Mouse (Mus musculus) limb, embryonic 11.5 days (tissue): ENCODE results near the gene Tmprss11e. TPM values are rescaled to one million over a fixed set of nuclear protein-coding genes. Genes with fewer than 3 reads are reported as not detected.

ENCODE experiments used
- ATAC-seq: fragments of 200-750 bp; cut with Nextera tagmentation; 2 replicates; pipeline ENCODE4 v1.8.0; 2017; ENCODE audit warnings: low read depth; ENCODE audit not compliant: insufficient number of reproducible peaks, low FRiP score, low TSS enrichment
- DNase-seq: peaks from one replicate; pipeline ENCODE4 v3.0.0-alpha.2; 2015; ENCODE audit warnings: low spot score
- H3K27ac ChIP-seq: fragments of 300-500 bp; sonication (generic); replicated peaks from 2 replicates; pipeline ENCODE4 v1.5.1; 2014; ENCODE audit warnings: low read depth, mild to moderate bottlenecking, low read length
- H3K27me3 ChIP-seq: fragments of 300-500 bp; sonication (generic); 2 replicates; pipeline ENCODE4 v1.6.1; 2014; ENCODE audit warnings: mild to moderate bottlenecking, low read length, mixed read lengths; ENCODE audit not compliant: control insufficient read depth, insufficient read depth
- H3K36me3 ChIP-seq: fragments of 300-500 bp; sonication (generic); 2 replicates; pipeline ENCODE4 v1.6.1; 2014; ENCODE audit warnings: mild to moderate bottlenecking, low read length, moderate library complexity, mixed read lengths; ENCODE audit not compliant: control insufficient read depth, insufficient read depth
- H3K4me1 ChIP-seq: fragments of 300-500 bp; sonication (generic); 2 replicates; pipeline ENCODE4 v1.6.1; 2014; ENCODE audit warnings: low read length, mixed read lengths; ENCODE audit not compliant: control insufficient read depth, insufficient read depth
- H3K4me2 ChIP-seq: fragments of 300-500 bp; sonication (generic); 2 replicates; pipeline ENCODE4 v1.6.1; 2014; ENCODE audit warnings: low read depth, mild to moderate bottlenecking, moderate library complexity; ENCODE audit not compliant: severe bottlenecking
- H3K4me3 ChIP-seq: fragments of 300-500 bp; sonication (generic); 2 replicates; pipeline ENCODE4 v1.5.1; 2014; ENCODE audit warnings: low read depth, low read length
- H3K9ac ChIP-seq: fragments of 300-500 bp; sonication (generic); 2 replicates; pipeline ENCODE4 v1.6.1; 2014; ENCODE audit warnings: mild to moderate bottlenecking, low read length
- H3K9me3 ChIP-seq: fragments of 300-500 bp; sonication (generic); 2 replicates; pipeline ENCODE4 v1.6.1; 2016; ENCODE audit warnings: low read length; ENCODE audit not compliant: control insufficient read depth
- WGBS: fragments of 180-500 bp; shearing (Covaris S2); extraction: QIAGEN DNeasy Blood & Tissue Kit; methylation state at CpG from one replicate; pipeline ENCODE4 v1.1.7; 2014; 5-methylcytosine and 5-hydroxymethylcytosine counted together
- polyA plus RNA-seq: library from polyadenylated mRNA; unstranded; fragments of >200 nt; fragmentation: Nextera tagmentation; extraction: Ambion mirVana; gene quantifications from 2 replicates; pipeline ENCODE4 v1.2.1, GENCODE M21; 2014

Tmprss11e gene
- polyA plus RNA-seq = not detected in 2 replicates

- H3K27me3 ChIP-seq = no peaks in the 10 kb centered on the region
- DNase-seq = no peak
- no peak within 1 kb of the TSS for H3K4me2 ChIP-seq
- no peak within 1 kb of the TSS for H3K4me3 ChIP-seq
- ATAC-seq = no peak
- WGBS = 85% methylated on average over 4 of the region's 4 CpGs
- no peaks in the 10 kb centered on the region for H3K36me3 ChIP-seq
- H3K9me3 ChIP-seq = no peaks in the 10 kb centered on the region
- H3K27ac ChIP-seq = no peak within 1 kb of the TSS
- no peak within 1 kb of the TSS for H3K9ac ChIP-seq
- H3K4me1 ChIP-seq = no peaks in the 10 kb centered on the region
These were observed at the start of gene Tmprss11e for GRCm38 (mm10) chr5:86745715-86746114. Gene Tmprss11e, minus strand, starts transcription at chr5:86745815.

- ATAC-seq (no peak), DNase-seq (no peak)
- Histone ChIP-seq H3K36me3 (no peaks in the 10 kb centered on the region), H3K9me3 (no peaks in the 10 kb centered on the region), H3K4me2 (no peak overlapping the region), H3K9ac (no peak overlapping the region), H3K4me1 (no peaks in the 10 kb centered on the region), H3K4me3 (no peak overlapping the region), H3K27ac (no peak overlapping the region), H3K27me3 (no peaks in the 10 kb centered on the region)
- 75% methylated on average over 8 of the region's 8 CpGs for WGBS
These were observed 47.2 kb upstream of the Tmprss11e start for GRCm38 (mm10) chr5:86792807-86793206.

GRCm38 (mm10) chr5:86792249-86792648 is 46.6 kb upstream of the Tmprss11e start:
- no peak overlapping the region for H3K4me2 ChIP-seq
- H3K4me1 ChIP-seq = no peaks in the 10 kb centered on the region
- H3K9me3 ChIP-seq = no peaks in the 10 kb centered on the region
- no peak overlapping the region for H3K27ac ChIP-seq
- no peaks in the 10 kb centered on the region for H3K36me3 ChIP-seq
- no peak for DNase-seq
- H3K4me3 ChIP-seq = no peak overlapping the region
- H3K9ac ChIP-seq = no peak overlapping the region
- no peaks in the 10 kb centered on the region for H3K27me3 ChIP-seq
- WGBS = 74% methylated on average over 4 of the region's 4 CpGs
- no peak for ATAC-seq

GRCm38 (mm10) chr5:86789954-86790353 is 44.3 kb upstream of the Tmprss11e start:
- no peak overlapping the region for H3K9ac ChIP-seq
- no peak for ATAC-seq
- H3K27me3 ChIP-seq = no peaks in the 10 kb centered on the region
- no peak for DNase-seq
- H3K4me2 ChIP-seq = no peak overlapping the region
- 58% methylated on average over 2 of the region's 2 CpGs for WGBS
- no peaks in the 10 kb centered on the region for H3K9me3 ChIP-seq
- H3K27ac ChIP-seq = no peak overlapping the region
- no peaks in the 10 kb centered on the region for H3K36me3 ChIP-seq
- no peak overlapping the region for H3K4me3 ChIP-seq
- no peaks in the 10 kb centered on the region for H3K4me1 ChIP-seq

GRCm38 (mm10) chr5:86786798-86787197 is 41.2 kb upstream of the Tmprss11e start:
- H3K9me3 ChIP-seq = no peaks in the 10 kb centered on the region
- DNase-seq = no peak
- H3K4me3 ChIP-seq = no peak overlapping the region
- no peak overlapping the region for H3K27ac ChIP-seq
- H3K4me1 ChIP-seq = no peaks in the 10 kb centered on the region
- 50% methylated on average over 1 of the region's 1 CpGs for WGBS
- no peak for ATAC-seq
- H3K36me3 ChIP-seq = no peaks in the 10 kb centered on the region
- no peak overlapping the region for H3K9ac ChIP-seq
- no peaks in the 10 kb centered on the region for H3K27me3 ChIP-seq
- no peak overlapping the region for H3K4me2 ChIP-seq

GRCm38 (mm10) chr5:86784205-86784604 is 38.6 kb upstream of the Tmprss11e start:
- DNase-seq (no peak), ATAC-seq (no peak)
- Histone ChIP-seq H3K27ac (no peak overlapping the region), H3K9ac (no peak overlapping the region), H3K9me3 (no peaks in the 10 kb centered on the region), H3K4me3 (no peak overlapping the region), H3K4me2 (no peak overlapping the region), H3K36me3 (no peaks in the 10 kb centered on the region), H3K4me1 (no peaks in the 10 kb centered on the region), H3K27me3 (no peaks in the 10 kb centered on the region)
- 68% methylated on average over 1 of the region's 1 CpGs for WGBS

- ATAC-seq (no peak), DNase-seq (no peak)
- Histone ChIP-seq H3K4me2 (no peak overlapping the region), H3K9me3 (no peaks in the 10 kb centered on the region), H3K9ac (no peak overlapping the region), H3K4me3 (no peak overlapping the region), H3K36me3 (no peaks in the 10 kb centered on the region), H3K27me3 (no peaks in the 10 kb centered on the region), H3K27ac (no peak overlapping the region), H3K4me1 (no peaks in the 10 kb centered on the region)
- 59% methylated on average over 8 of the region's 8 CpGs for WGBS
These were observed 37.4 kb upstream of the Tmprss11e start for GRCm38 (mm10) chr5:86783059-86783458.

- Histone ChIP-seq H3K27me3 (no peaks in the 10 kb centered on the region), H3K4me3 (no peak overlapping the region), H3K9me3 (no peaks in the 10 kb centered on the region), H3K4me1 (no peaks in the 10 kb centered on the region), H3K36me3 (no peaks in the 10 kb centered on the region), H3K27ac (no peak overlapping the region), H3K9ac (no peak overlapping the region), H3K4me2 (no peak overlapping the region)
- no peak for DNase-seq
- whole genome bisulfite sequencing = 75% methylated on average over 1 of the region's 1 CpGs
- ATAC-seq = no peak
These were observed 32.9 kb upstream of the Tmprss11e start for GRCm38 (mm10) chr5:86778471-86778870.

GRCm38 (mm10) chr5:86776941-86777340 is 31.3 kb upstream of the Tmprss11e start:
- DNase-seq (no peak), ATAC-seq (no peak)
- Histone ChIP-seq H3K9me3 (no peaks in the 10 kb centered on the region), H3K4me3 (no peak overlapping the region), H3K4me1 (no peaks in the 10 kb centered on the region), H3K4me2 (no peak overlapping the region), H3K27me3 (no peaks in the 10 kb centered on the region), H3K9ac (no peak overlapping the region), H3K36me3 (no peaks in the 10 kb centered on the region), H3K27ac (no peak overlapping the region)
- 88% methylated on average over 5 of the region's 5 CpGs for WGBS
